Mouse (Mus musculus) retina, embryonic 14.5 days (tissue): ENCODE results near the gene Mt1.
"Not testable (repeated sequence)": the region's sequence is repeated elsewhere in the genome, so short reads cannot be mapped to it uniquely, and the experiment has no call there.

ENCODE experiments used
- DNase-seq: peaks from one replicate; pipeline ENCODE4 v3.0.0-alpha.2; 2015; ENCODE audit warnings: low spot score

The Mt1 gene

GRCm38 (mm10) chr8:94178857-94179712 lies at the start of gene Mt1:
Gene Mt1 (plus strand): TSS chr8:94179082.
- DNase-seq: peak; percentile 71

GRCm38 (mm10) chr8:94129133-94129789 lies 49.6 kb upstream of the Mt1 start:
- DNase-seq: no peak

GRCm38 (mm10) chr8:94130126-94130525 lies 48.8 kb upstream of the Mt1 start:
- DNase-seq: no peak

- no peak for DNase-seq
Observed at GRCm38 (mm10) chr8:94132096-94132495, 46.8 kb upstream of the Mt1 start.

- not testable (repeated sequence) for DNase-seq
Observed at GRCm38 (mm10) chr8:94134601-94135000, 44.3 kb upstream of the Mt1 start.

GRCm38 (mm10) chr8:94135556-94135955 lies 43.3 kb upstream of the Mt1 start:
- DNase-seq: no peak

- DNase-seq: no peak
Observed at GRCm38 (mm10) chr8:94136192-94136591, 42.7 kb upstream of the Mt1 start.

- DNase-seq: no peak
Observed at GRCm38 (mm10) chr8:94136933-94137332, 41.9 kb upstream of the Mt1 start, which contains the start of gene Mt4. Gene Mt4 (plus strand): TSS chr8:94137197.

GRCm38 (mm10) chr8:94140266-94140795 lies 38.6 kb upstream of the Mt1 start:
- no peak for DNase-seq

GRCm38 (mm10) chr8:94148236-94148635 lies 30.6 kb upstream of the Mt1 start:
- DNase-seq: no peak

GRCm38 (mm10) chr8:94150925-94151324 lies 28.0 kb upstream of the Mt1 start:
- no peak for DNase-seq

- peak; percentile 77 for DNase-seq
Observed at GRCm38 (mm10) chr8:94152513-94153300, 26.2 kb upstream of the Mt1 start, which contains the start of gene Mt3. Gene Mt3 (plus strand): TSS chr8:94152607.

GRCm38 (mm10) chr8:94153451-94153850 lies 25.4 kb upstream of the Mt1 start:
- DNase-seq: no peak

- no peak for DNase-seq
Observed at GRCm38 (mm10) chr8:94154537-94154936, 24.3 kb upstream of the Mt1 start.

- no peak for DNase-seq
Observed at GRCm38 (mm10) chr8:94156092-94156491, 22.8 kb upstream of the Mt1 start.

- DNase-seq: not testable (repeated sequence)
Observed at GRCm38 (mm10) chr8:94165772-94166171, 13.1 kb upstream of the Mt1 start.

- peak; percentile 96 for DNase-seq
Observed at GRCm38 (mm10) chr8:94167244-94167643, 11.6 kb upstream of the Mt1 start.

- DNase-seq: no peak
Observed at GRCm38 (mm10) chr8:94169547-94169946, 9.3 kb upstream of the Mt1 start.

- DNase-seq: no peak
Observed at GRCm38 (mm10) chr8:94171321-94171755, 7.5 kb upstream of the Mt1 start.

- DNase-seq: peak; percentile 51
Observed at GRCm38 (mm10) chr8:94172075-94172808, 6.6 kb upstream of the Mt1 start, which contains the start of gene Mt2. Gene Mt2 (plus strand): TSS chr8:94172664.
